8 mouse cellular contexts compared by ENCODE assay signal in genomic region chr8:123224278-123225266, GRCm38 (mm10). TPM values are rescaled to one million over a fixed set of nuclear protein-coding genes. Genes with fewer than 3 reads are reported as not detected.
DNase-seq lines count a peak whose midpoint lies in the region; ATAC-seq and TF ChIP-seq lines count a peak whose summit lies in the region.

Gene Cdk10 (plus strand): TSS chr8:123224842.

- H3K4me1 ChIP-seq in MEL (ENCODE audit: control insufficient read depth in 1 of 2, insufficient read depth in 2 of 2, low read length in 2 of 2): peaks cover 0 to 2% of the 10 kb centered on the region in 2 experiments; a peak in 1 of 4 replicates
- peaks cover 2% of the 10 kb centered on the region; the same call in 1 of the 2 replicates for H3K4me1 ChIP-seq in cerebellum, adult 2 months (ENCODE audit: control insufficient read depth, insufficient read depth, low read length)
- H3K4me1 ChIP-seq in lung, embryonic 16.5 days (replicated peaks; ENCODE audit: control insufficient read depth, insufficient read depth, low read length): peaks cover 5% of the 10 kb centered on the region; the same call in 1 of the 2 replicates

- TF ChIP-seq RAD21 in MEL (IDR thresholded peaks at IDR 0.05; ENCODE audit: low read depth, low read length): no peak

- TF ChIP-seq EP300 in MEL (IDR thresholded peaks at IDR 0.05; ENCODE audit: low read depth in 1 of 2, low read length in 2 of 2): no peak

- H3K4me3 ChIP-seq in MEL (ENCODE audit: control insufficient read depth in 1 of 2, insufficient read depth in 1 of 2, low read depth in 2 of 2, low read length in 2 of 2): peak within 1 kb of the TSS; percentile 86 to 91
- H3K4me3 ChIP-seq in cerebellum, adult 2 months (replicated peaks; ENCODE audit: insufficient read depth, low read depth, low read length): peak within 1 kb of the TSS; percentile 80
- peak within 1 kb of the TSS; percentile 74 for H3K4me3 ChIP-seq in lung, embryonic 16.5 days (ENCODE audit: low read length)

- peak within 1 kb of the TSS; percentile 86 for H3K9ac ChIP-seq in MEL (ENCODE audit: control insufficient read depth, low read depth, low read length, poor library complexity, severe bottlenecking)
- peak within 1 kb of the TSS; percentile 96 for H3K9ac ChIP-seq in lung, embryonic 16.5 days (ENCODE audit: low read length)

- H3K79me2 ChIP-seq in MEL (ENCODE audit: control insufficient read depth, insufficient read depth, low read length, poor library complexity): peaks cover 6% of the 10 kb centered on the region; the same call in 1 of the 2 replicates

- H3K27ac ChIP-seq in MEL (ENCODE audit: control insufficient read depth, low read depth, low read length): peak within 1 kb of the TSS; percentile 45
- peak within 1 kb of the TSS; percentile 30 for H3K27ac ChIP-seq in cerebellum, adult 2 months (ENCODE audit: insufficient read depth, low read length)
- peak within 1 kb of the TSS; percentile 83 for H3K27ac ChIP-seq in lung, embryonic 16.5 days (ENCODE audit: low read length)

- TF ChIP-seq CTCF in MEL (IDR thresholded peaks at IDR 0.05 in 2 of 3, conservative IDR thresholded peaks at IDR 0.05 in 1 of 3; ENCODE audit: control insufficient read depth in 1 of 3, insufficient read depth in 1 of 3, low read depth in 2 of 3, low read length in 3 of 3, poor library complexity in 1 of 3, severe bottlenecking in 1 of 3): no peak
- no peak for TF ChIP-seq CTCF in cerebellum, adult 2 months (IDR thresholded peaks at IDR 0.05; ENCODE audit: borderline replicate concordance, insufficient read depth, low read depth, low read length)

- H3K36me3 ChIP-seq in MEL (ENCODE audit: control insufficient read depth in 1 of 2, insufficient read depth in 2 of 2, low read length in 2 of 2): peaks cover 0 to 7% of the 10 kb centered on the region in 2 experiments; a peak in 3 of 4 replicates
- H3K36me3 ChIP-seq in lung, embryonic 16.5 days (ENCODE audit: control insufficient read depth, insufficient read depth, low read length): peaks cover 3% of the 10 kb centered on the region; the same call in 1 of the 2 replicates

- H3K9me3 ChIP-seq in MEL (replicated peaks; ENCODE audit: insufficient read depth, low read length): no peaks in the 10 kb centered on the region
- no peaks in the 10 kb centered on the region for H3K9me3 ChIP-seq in lung, embryonic 16.5 days (ENCODE audit: control insufficient read depth, low read length)

- ATAC-seq in hematopoietic stem cell, adult 5-6 weeks (replicated peaks in 1 of 2; ENCODE audit: insufficient read depth in 1 of 2, low FRiP score in 2 of 2, low TSS enrichment in 1 of 2, low read depth in 1 of 2, poor library complexity in 2 of 2, severe bottlenecking in 2 of 2): peak; percentile 82 to 94
- ATAC-seq in lung, embryonic 16.5 days (ENCODE audit: low read depth): peak; percentile 92

- 3% methylated on average over 59 of the region's 59 CpGs for WGBS in cerebellum, adult 2 months
- 2% methylated on average over 59 of the region's 59 CpGs for WGBS in lung, embryonic 16.5 days

- peak within 1 kb of the TSS; percentile 78 for H3K4me2 ChIP-seq in lung, embryonic 16.5 days (ENCODE audit: low read depth, low read length)

- peak; percentile 94 for DNase-seq in MEL (ENCODE audit: low read depth, low spot score)
- peak; percentile 94 to 95 for DNase-seq in cerebellum, adult 2 months
- peak; percentile 89 for DNase-seq in forelimb bud, embryonic 11.5 days (ENCODE audit: low read depth, low spot score)
- peak; percentile 80 for DNase-seq in layer of hippocampus, adult 9-10 months (ENCODE audit: low spot score)
- DNase-seq in ovary, postnatal 10 days (ENCODE audit: low spot score): peak; percentile 96
- peak; percentile 77 to 87 for DNase-seq in thymus, postnatal 10 days (ENCODE audit: low spot score in 2 of 2)

- peak; percentile 83 to 99 for TF ChIP-seq POLR2A in MEL (IDR thresholded peaks at IDR 0.05; ENCODE audit: control insufficient read depth in 1 of 2, insufficient read depth in 1 of 2, low read depth in 1 of 2, low read length in 2 of 2, poor library complexity in 1 of 2)
- peak; percentile 100 for TF ChIP-seq POLR2A in cerebellum, adult 2 months (IDR thresholded peaks at IDR 0.05; ENCODE audit: borderline replicate concordance, insufficient read depth, low read length)

- no peaks in the 10 kb centered on the region for H3K27me3 ChIP-seq in MEL (ENCODE audit: control insufficient read depth in 1 of 2, insufficient read depth in 2 of 2, low read length in 2 of 2)
- no peaks in the 10 kb centered on the region for H3K27me3 ChIP-seq in cerebellum, adult 2 months (ENCODE audit: control insufficient read depth, insufficient read depth, low read length)
- H3K27me3 ChIP-seq in lung, embryonic 16.5 days (ENCODE audit: control insufficient read depth, insufficient read depth, low read depth, low read length): no peaks in the 10 kb centered on the region

TF ChIP-seq in MEL, 35 proteins besides CTCF, POLR2A, EP300 and RAD21:
- TF ChIP-seq BHLHE40 (IDR thresholded peaks at IDR 0.05; ENCODE audit: borderline replicate concordance, low read depth, low read length) (no peak), JUND (IDR thresholded peaks at IDR 0.05; ENCODE audit: low read depth, low read length) (0 out of 2 replicates have a peak, but pooled peaks have one; percentile 49), KAT2A (conservative IDR thresholded peaks at IDR 0.05; ENCODE audit: low read depth, low read length) (peak; percentile 71; the same call in 1 of the 2 replicates), CHD1 (IDR thresholded peaks at IDR 0.05; ENCODE audit: low read depth, low read length) (no peak), ETS1 (IDR thresholded peaks at IDR 0.05; ENCODE audit: low read depth, low read length) (peak; percentile 32; the same call in 1 of the 2 replicates), USF2 (IDR thresholded peaks at IDR 0.05; ENCODE audit: borderline replicate concordance in 1 of 2, insufficient read depth in 1 of 2, low read depth in 1 of 2, low read length in 2 of 2) (no peak), UBTF (IDR thresholded peaks at IDR 0.05; ENCODE audit: borderline replicate concordance, insufficient read depth, low read depth, low read length) (no peak), USF1 (IDR thresholded peaks at IDR 0.05; ENCODE audit: low read depth, low read length) (peak; percentile 47; the same call in 1 of the 2 replicates), TBP (IDR thresholded peaks at IDR 0.05; ENCODE audit: low read depth, low read length) (peak; percentile 92), MXI1 (IDR thresholded peaks at IDR 0.05; ENCODE audit: low read depth, low read length) (peak; percentile 96), TAL1 (IDR thresholded peaks at IDR 0.05; ENCODE audit: low read length) (no peak), GATA1 (IDR thresholded peaks at IDR 0.05; ENCODE audit: low read depth, low read length) (no peak), MYC (IDR thresholded peaks at IDR 0.05; ENCODE audit: low read depth, low read length) (peak; percentile 73), CHD2 (IDR thresholded peaks at IDR 0.05; ENCODE audit: low read length) (no peak), SMC3 (IDR thresholded peaks at IDR 0.05; ENCODE audit: low read depth, low read length) (no peak), ZMIZ1 (IDR thresholded peaks at IDR 0.05; ENCODE audit: low read depth, low read length) (peak; percentile 96), NELFE (IDR thresholded peaks at IDR 0.05; ENCODE audit: low read depth, low read length) (peak; percentile 99), NRF1 (IDR thresholded peaks at IDR 0.05; ENCODE audit: insufficient read depth, low read depth, low read length, poor library complexity, severe bottlenecking) (peak; percentile 94), MAX (IDR thresholded peaks at IDR 0.05; ENCODE audit: low read length) (peak; percentile 84), ZC3H11A (IDR thresholded peaks at IDR 0.05; ENCODE audit: low read depth, low read length) (no peak), MYB (IDR thresholded peaks at IDR 0.05; ENCODE audit: low read depth, low read length) (no peak), MAZ (IDR thresholded peaks at IDR 0.05; ENCODE audit: low read depth, low read length) (peak; percentile 57; the same call in 1 of the 2 replicates), POLR2AphosphoS2 (IDR thresholded peaks at IDR 0.05; ENCODE audit: low read length) (peak; percentile 97), SIN3A (IDR thresholded peaks at IDR 0.05; ENCODE audit: low read length) (peak; percentile 96), ZNF384 (IDR thresholded peaks at IDR 0.05; ENCODE audit: low read depth, low read length) (no peak), GABPA (IDR thresholded peaks at IDR 0.05; ENCODE audit: low read depth, low read length) (no peak), E2F4 (IDR thresholded peaks at IDR 0.05; ENCODE audit: borderline replicate concordance, low read depth, low read length) (no peak; the same call in 1 of the 2 replicates), ZKSCAN1 (IDR thresholded peaks at IDR 0.05; ENCODE audit: low read depth, low read length) (no peak), MEF2A (IDR thresholded peaks at IDR 0.05; ENCODE audit: extremely low read depth, insufficient replicate concordance, low read depth, low read length, poor library complexity, severe bottlenecking) (no peak), TCF12 (IDR thresholded peaks at IDR 0.05; ENCODE audit: low read depth, low read length) (peak; percentile 76), RCOR1 (IDR thresholded peaks at IDR 0.05; ENCODE audit: low read depth, low read length) (no peak), MAFK (IDR thresholded peaks at IDR 0.05; ENCODE audit: borderline replicate concordance, low read depth, low read length) (no peak), HCFC1 (IDR thresholded peaks at IDR 0.05; ENCODE audit: low read depth, low read length) (peak; percentile 94), POLR2AphosphoS5 (IDR thresholded peaks at IDR 0.05; ENCODE audit: borderline replicate concordance, low read depth, low read length) (no peak), ELF1 (IDR thresholded peaks at IDR 0.05; ENCODE audit: low read depth, low read length) (peak; percentile 90)

RNA-seq across cellular contexts. Expression of gene Cdk10, which starts in this region (rescaled TPM):
- 23.2 and 28.0 TPM in 2 replicates for total RNA-seq in MEL (2012; rRNA removed)
- 10 to 100 TPM in 1 of 2 experiments, not detected in 1; 43.8 TPM for polyA plus RNA-seq in MEL (2012; ENCODE audit: insufficient read depth in 1 of 2, insufficient read length in 2 of 2, low read depth in 1 of 2, low replicate concordance in 2 of 2, missing spikeins in 1 of 2)
- polyA plus RNA-seq in cerebellum, adult 2 months (2012; rRNA removed): 92.1 and 97.0 TPM in 2 replicates
- total RNA-seq in hematopoietic stem cell, adult 5-6 weeks (2017): 32.6 and 39.1 TPM in 2 replicates
- polyA plus RNA-seq in lung, embryonic 16.5 days (2015; fragmentation: Nextera tagmentation; extraction: Ambion mirVana): 30.0 and 30.1 TPM in 2 replicates

Comparison
In these comparisons a context has a peak if more than half of its experiments do, and no peak if none do; other contexts are left out.
1. Peak in every context shown above with its lines: DNase-seq, ATAC-seq, H3K4me3 ChIP-seq and H3K27ac ChIP-seq.
2. H3K27ac ChIP-seq: peak in every context shown above with its lines; median percentile 83 in lung, embryonic 16.5 days; 45 in MEL; 30 in cerebellum, adult 2 months.